Mouse (Mus musculus): ENCODE data around the gene Epn2. TPM values are rescaled to one million over a fixed set of nuclear protein-coding genes. Genes with fewer than 3 reads are reported as not detected.
"Not testable (repeated sequence)": the region's sequence is repeated elsewhere in the genome, so short reads cannot be mapped to it uniquely, and the experiment has no call there.

The Epn2 gene
- polyA plus RNA-seq, 1 experiment from 2014 or later = 39.0 TPM

GRCm38 (mm10) chr11:61585421-61585820, 5.9 kb upstream of the Epn2 start:
- Histone ChIP-seq H3K9ac (replicated peaks) (no peak overlapping the region), H3K4me1 (no peaks in the 10 kb centered on the region), H3K36me3 (no peaks in the 10 kb centered on the region), H3K27me3 (0 out of 2 replicates have a peak, but pooled peaks cover 1% of the 10 kb centered on the region), H3K27ac (replicated peaks) (no peak overlapping the region), H3K9me3 (peaks cover 2% of the 10 kb centered on the region; the same call in 1 of the 2 replicates), H3K4me2 (replicated peaks) (no peak overlapping the region), H3K4me3 (no peak overlapping the region)
- WGBS = 77% methylated on average over 4 of the region's 4 CpGs
- ATAC-seq (ENCODE audit: low FRiP score, low read depth) = no peak

GRCm38 (mm10) chr11:61584830-61585229, 5.3 kb upstream of the Epn2 start:
- Histone ChIP-seq H3K36me3 (no peaks in the 10 kb centered on the region), H3K9me3 (peaks cover 6% of the 10 kb centered on the region; the same call in 1 of the 2 replicates), H3K4me3 (no peak overlapping the region), H3K27me3 (0 out of 2 replicates have a peak, but pooled peaks cover 5% of the 10 kb centered on the region), H3K9ac (replicated peaks) (no peak overlapping the region), H3K4me1 (no peaks in the 10 kb centered on the region), H3K4me2 (replicated peaks) (no peak overlapping the region), H3K27ac (replicated peaks) (no peak overlapping the region)
- no peak for ATAC-seq (ENCODE audit: low FRiP score, low read depth)
- WGBS = 82% methylated on average over 4 of the region's 4 CpGs

GRCm38 (mm10) chr11:61584096-61584495, 4.6 kb upstream of the Epn2 start:
- no peaks in the 10 kb centered on the region for H3K4me1 ChIP-seq
- H3K36me3 ChIP-seq = no peaks in the 10 kb centered on the region
- 0 out of 2 replicates have a peak, but pooled peaks cover 5% of the 10 kb centered on the region for H3K27me3 ChIP-seq
- H3K4me3 ChIP-seq = no peak overlapping the region
- ATAC-seq (ENCODE audit: low FRiP score, low read depth) = no peak
- no peak overlapping the region for H3K9ac ChIP-seq (replicated peaks)
- H3K27ac ChIP-seq (replicated peaks) = no peak overlapping the region
- peaks cover 6% of the 10 kb centered on the region; the same call in 1 of the 2 replicates for H3K9me3 ChIP-seq
- no peak overlapping the region for H3K4me2 ChIP-seq (replicated peaks)
- WGBS = 81% methylated on average over 6 of the region's 6 CpGs

- H3K9me3 ChIP-seq; H3K36me3 ChIP-seq; H3K27me3 ChIP-seq; ATAC-seq (ENCODE audit: low FRiP score, low read depth); H3K9ac ChIP-seq (replicated peaks); H3K4me3 ChIP-seq; H3K4me2 ChIP-seq (replicated peaks); H3K27ac ChIP-seq (replicated peaks); H3K4me1 ChIP-seq: not testable (repeated sequence)
- 84% methylated on average over 4 of the region's 5 CpGs for WGBS
Measured at GRCm38 (mm10) chr11:61582808-61583207, 3.3 kb upstream of the Epn2 start.

GRCm38 (mm10) chr11:61579878-61580381, 443 bp upstream of the Epn2 start:
- Histone ChIP-seq H3K4me1 (peaks cover 12% of the 10 kb centered on the region), H3K27ac (replicated peaks) (no peak overlapping the region), H3K36me3 (0 out of 2 replicates have a peak, but pooled peaks cover 6% of the 10 kb centered on the region), H3K4me2 (replicated peaks) (no peak overlapping the region), H3K4me3 (peak overlapping the region; percentile 93), H3K9ac (replicated peaks) (no peak overlapping the region), H3K27me3 (0 out of 2 replicates have a peak, but pooled peaks cover 5% of the 10 kb centered on the region), H3K9me3 (peaks cover 6% of the 10 kb centered on the region; the same call in 1 of the 2 replicates)
- 90% methylated on average over 7 of the region's 7 CpGs for WGBS
- ATAC-seq (ENCODE audit: low FRiP score, low read depth) = no peak

- 1% methylated on average over 17 of the region's 17 CpGs for WGBS
- ATAC-seq (ENCODE audit: low FRiP score, low read depth) = 0 out of 2 replicates have a peak, but pooled peaks have one; percentile 7
- peak overlapping the region; percentile 89 for H3K27ac ChIP-seq (replicated peaks)
Measured at GRCm38 (mm10) chr11:61578541-61578982, 925 bp downstream of the Epn2 start.

GRCm38 (mm10) chr11:61577991-61578390, 1.5 kb downstream of the Epn2 start:
- H3K9me3 ChIP-seq = peaks cover 6% of the 10 kb centered on the region; the same call in 1 of the 2 replicates
- peak overlapping the region; percentile 86 for H3K4me2 ChIP-seq (replicated peaks)
- H3K27me3 ChIP-seq = 0 out of 2 replicates have a peak, but pooled peaks cover 5% of the 10 kb centered on the region
- peaks cover 12% of the 10 kb centered on the region for H3K4me1 ChIP-seq
- peak overlapping the region; percentile 93 for H3K9ac ChIP-seq (replicated peaks)
- 2% methylated on average over 5 of the region's 5 CpGs for WGBS
- no peak for ATAC-seq (ENCODE audit: low FRiP score, low read depth)
- no peak overlapping the region for H3K27ac ChIP-seq (replicated peaks)
- peak overlapping the region; percentile 93 for H3K4me3 ChIP-seq
- 0 out of 2 replicates have a peak, but pooled peaks cover 6% of the 10 kb centered on the region for H3K36me3 ChIP-seq

More at GRCm38 (mm10) chr11:61578541-61578982, 925 bp downstream of the Epn2 start:
- Histone ChIP-seq H3K4me1 (peaks cover 12% of the 10 kb centered on the region), H3K9ac (replicated peaks) (peak overlapping the region; percentile 93), H3K27me3 (0 out of 2 replicates have a peak, but pooled peaks cover 5% of the 10 kb centered on the region), H3K9me3 (peaks cover 6% of the 10 kb centered on the region; the same call in 1 of the 2 replicates), H3K4me2 (replicated peaks) (peak overlapping the region; percentile 86), H3K36me3 (0 out of 2 replicates have a peak, but pooled peaks cover 6% of the 10 kb centered on the region), H3K4me3 (peak overlapping the region; percentile 93)

- no peak for ATAC-seq (ENCODE audit: low FRiP score, low read depth)
- Histone ChIP-seq H3K36me3 (0 out of 2 replicates have a peak, but pooled peaks cover 6% of the 10 kb centered on the region), H3K4me2 (replicated peaks) (peak overlapping the region; percentile 86), H3K4me3 (no peak overlapping the region), H3K4me1 (peaks cover 12% of the 10 kb centered on the region), H3K9me3 (peaks cover 6% of the 10 kb centered on the region; the same call in 1 of the 2 replicates), H3K9ac (replicated peaks) (no peak overlapping the region), H3K27me3 (0 out of 2 replicates have a peak, but pooled peaks cover 5% of the 10 kb centered on the region), H3K27ac (replicated peaks) (no peak overlapping the region)
Measured at GRCm38 (mm10) chr11:61577349-61577748, 2.1 kb downstream of the Epn2 start.

- WGBS = 92% methylated on average over 4 of the region's 4 CpGs
- Histone ChIP-seq H3K9ac (replicated peaks) (no peak overlapping the region), H3K27me3 (no peaks in the 10 kb centered on the region), H3K36me3 (0 out of 2 replicates have a peak, but pooled peaks cover 6% of the 10 kb centered on the region), H3K9me3 (no peaks in the 10 kb centered on the region), H3K4me1 (peaks cover 14% of the 10 kb centered on the region; the same call in 1 of the 2 replicates), H3K4me2 (replicated peaks) (no peak overlapping the region), H3K4me3 (no peak overlapping the region), H3K27ac (replicated peaks) (no peak overlapping the region)
- ATAC-seq (ENCODE audit: low FRiP score, low read depth) = no peak
Measured at GRCm38 (mm10) chr11:61573266-61573665, 6.2 kb downstream of the Epn2 start.

- Histone ChIP-seq H3K27ac (replicated peaks) (no peak overlapping the region), H3K4me2 (replicated peaks) (no peak overlapping the region), H3K4me3 (no peak overlapping the region), H3K27me3 (no peaks in the 10 kb centered on the region), H3K9ac (replicated peaks) (no peak overlapping the region), H3K9me3 (no peaks in the 10 kb centered on the region), H3K36me3 (0 out of 2 replicates have a peak, but pooled peaks cover 2% of the 10 kb centered on the region), H3K4me1 (peaks cover 5% of the 10 kb centered on the region; the same call in 1 of the 2 replicates)
- no peak for ATAC-seq (ENCODE audit: low FRiP score, low read depth)
- WGBS = 96% methylated on average over 3 of the region's 3 CpGs
Measured at GRCm38 (mm10) chr11:61571225-61571624, 8.3 kb downstream of the Epn2 start.

- Histone ChIP-seq H3K9ac (replicated peaks) (no peak overlapping the region), H3K36me3 (no peaks in the 10 kb centered on the region), H3K27ac (replicated peaks) (no peak overlapping the region), H3K4me2 (replicated peaks) (no peak overlapping the region), H3K4me1 (peaks cover 5% of the 10 kb centered on the region; the same call in 1 of the 2 replicates), H3K4me3 (no peak overlapping the region), H3K27me3 (no peaks in the 10 kb centered on the region), H3K9me3 (no peaks in the 10 kb centered on the region)
- WGBS = 92% methylated on average over 1 of the region's 1 CpGs
- ATAC-seq (ENCODE audit: low FRiP score, low read depth) = no peak
Measured at GRCm38 (mm10) chr11:61569671-61570070, 9.8 kb downstream of the Epn2 start.

GRCm38 (mm10) chr11:61564566-61564965, 14.9 kb downstream of the Epn2 start:
- H3K9ac ChIP-seq (replicated peaks) = no peak overlapping the region
- H3K9me3 ChIP-seq = no peaks in the 10 kb centered on the region
- no peaks in the 10 kb centered on the region for H3K27me3 ChIP-seq
- H3K27ac ChIP-seq (replicated peaks) = no peak overlapping the region
- ATAC-seq (ENCODE audit: low FRiP score, low read depth) = no peak
- H3K36me3 ChIP-seq = no peaks in the 10 kb centered on the region
- no peak overlapping the region for H3K4me3 ChIP-seq
- WGBS = 95% methylated on average over 2 of the region's 2 CpGs
- H3K4me2 ChIP-seq (replicated peaks) = no peak overlapping the region
- H3K4me1 ChIP-seq = peaks cover 5% of the 10 kb centered on the region; the same call in 1 of the 2 replicates
